Mouse (Mus musculus) mouse embryonic stem cell (cell line): ENCODE results near the gene Zfp36l1.
"Not testable (repeated sequence)": the region's sequence is repeated elsewhere in the genome, so short reads cannot be mapped to it uniquely, and the experiment has no call there.

Experiments used
- in situ Hi-C, 2 experiments: fragments of 300-500 bp; cut with MboI; formaldehyde crosslinking; loops; 1 replicate in 1 of 2; 3 replicates in 1 of 2; pipeline ENCODE4 v1.14.3; 2019 to 2020; ENCODE audit warnings: low sequenced_read_pairs in 2 of 2, low pct_unique_long_range_greater_than_20kb in 1 of 2, mixed read lengths in 1 of 2; ENCODE audit not compliant: unreplicated experiment in 1 of 2

The Zfp36l1 gene

DNA sequence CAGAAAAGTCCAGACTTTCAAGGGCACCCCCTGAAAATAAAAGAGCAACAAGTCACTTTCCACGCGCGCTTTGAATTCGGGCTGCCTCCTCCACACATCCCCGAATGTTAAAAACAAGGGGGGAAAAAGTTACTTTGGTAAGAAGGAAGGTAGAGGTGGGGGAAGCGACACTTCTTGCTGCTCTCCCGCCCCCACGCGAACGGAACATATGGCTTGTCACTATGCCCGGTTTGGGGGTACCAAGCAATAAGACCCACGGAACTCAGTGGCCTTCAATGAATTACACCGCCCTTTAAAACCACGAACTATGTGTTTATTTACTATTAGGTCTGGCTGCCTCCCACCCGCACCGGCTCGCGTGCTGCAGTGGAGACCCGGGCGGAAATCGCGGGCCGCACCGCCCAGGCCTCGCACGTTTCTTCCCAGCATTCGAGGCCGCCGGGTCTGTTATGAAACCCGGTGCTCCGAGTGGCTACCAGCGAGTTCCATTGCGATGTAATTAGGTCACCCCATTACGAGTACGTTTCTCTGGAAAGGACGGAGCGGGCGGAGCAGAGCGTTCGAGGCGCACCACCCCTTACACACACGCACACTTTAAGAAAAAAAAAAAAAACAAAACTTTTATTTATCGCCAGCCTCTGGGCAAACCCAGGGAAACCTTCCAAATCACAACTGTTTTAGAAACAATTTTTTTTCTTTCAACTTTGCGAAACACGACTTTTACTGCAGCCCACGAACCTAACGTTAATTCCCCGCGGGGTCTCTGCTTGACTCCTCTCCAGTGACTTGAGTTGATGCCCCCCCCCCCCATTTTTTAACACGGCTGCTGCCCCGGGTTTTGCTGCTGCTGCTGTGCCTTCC is 1.4 kb upstream of the Zfp36l1 start:
- in situ Hi-C loops: no loop called here

GRCm38 (mm10) chr12:80113586-80114021 is 791 bp upstream of the Zfp36l1 start:
- in situ Hi-C loops: no loop called here

- in situ Hi-C loops: no loop called here
Measured at GRCm38 (mm10) chr12:80112071-80112660, 647 bp downstream of the Zfp36l1 start.

GRCm38 (mm10) chr12:80111131-80112070 is 1.4 kb downstream of the Zfp36l1 start:
- in situ Hi-C loops: no loop called here

DNA sequence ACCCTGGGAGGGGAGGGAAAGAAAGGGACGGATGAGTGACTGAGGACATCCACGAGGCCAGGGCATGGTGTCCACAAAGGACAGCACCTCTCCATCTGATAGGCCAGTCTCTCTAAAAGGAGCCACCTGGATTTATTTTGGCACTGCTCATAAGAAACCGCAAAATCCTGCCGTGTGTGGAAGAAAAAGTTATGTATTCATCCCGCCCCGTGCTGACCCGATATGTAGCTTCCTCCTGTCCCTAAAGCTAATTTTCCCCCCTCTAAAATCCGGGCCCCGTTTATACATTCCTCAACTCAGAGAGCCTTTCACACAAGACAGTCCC is 2.3 kb downstream of the Zfp36l1 start:
- in situ Hi-C loops: no loop called here

GRCm38 (mm10) chr12:80109753-80110545 is 2.9 kb downstream of the Zfp36l1 start:
- in situ Hi-C loops: no loop called here

- in situ Hi-C loops: not testable (repeated sequence)
Measured at GRCm38 (mm10) chr12:80108896-80109668, 3.7 kb downstream of the Zfp36l1 start.

DNA sequence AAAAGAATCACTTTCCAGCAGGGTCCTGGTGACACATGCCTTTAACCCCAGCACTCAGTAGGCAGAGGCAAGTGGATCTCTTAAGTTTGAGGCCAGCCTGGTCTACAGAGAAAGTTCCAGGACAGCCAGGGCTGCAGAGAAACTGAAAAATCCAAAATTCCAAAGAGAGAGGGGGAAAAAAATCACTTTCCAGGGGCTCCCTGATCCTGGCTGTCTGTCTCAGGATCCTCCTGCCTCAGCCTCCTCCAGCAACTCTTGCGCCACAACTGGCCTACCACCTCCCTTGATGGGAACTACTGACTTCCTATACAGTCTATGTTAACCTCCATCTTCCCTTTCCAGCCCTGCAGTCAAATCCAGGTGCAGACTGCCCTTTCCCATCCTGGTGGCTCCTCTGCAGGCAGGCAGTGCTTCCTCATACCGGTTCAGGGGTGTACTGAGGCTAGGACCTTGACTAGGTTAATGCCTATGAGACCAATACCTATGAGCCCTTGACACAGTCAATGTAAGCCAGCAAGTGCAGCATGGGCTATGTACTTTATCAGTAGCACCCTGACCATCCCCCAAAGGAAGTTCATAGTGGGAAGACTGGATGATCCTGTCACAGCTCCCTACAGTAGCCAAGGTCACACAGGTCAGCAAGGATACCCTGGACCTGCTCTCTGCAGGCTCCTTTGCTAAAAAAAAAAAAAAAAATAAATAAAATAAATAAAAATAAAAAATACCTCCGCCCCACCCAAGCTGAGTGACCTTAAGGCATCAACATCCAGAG is 5.7 kb downstream of the Zfp36l1 start:
- in situ Hi-C loops: no loop called here

- in situ Hi-C loops: no loop called here
Measured at GRCm38 (mm10) chr12:80106138-80106895, 6.5 kb downstream of the Zfp36l1 start.

DNA sequence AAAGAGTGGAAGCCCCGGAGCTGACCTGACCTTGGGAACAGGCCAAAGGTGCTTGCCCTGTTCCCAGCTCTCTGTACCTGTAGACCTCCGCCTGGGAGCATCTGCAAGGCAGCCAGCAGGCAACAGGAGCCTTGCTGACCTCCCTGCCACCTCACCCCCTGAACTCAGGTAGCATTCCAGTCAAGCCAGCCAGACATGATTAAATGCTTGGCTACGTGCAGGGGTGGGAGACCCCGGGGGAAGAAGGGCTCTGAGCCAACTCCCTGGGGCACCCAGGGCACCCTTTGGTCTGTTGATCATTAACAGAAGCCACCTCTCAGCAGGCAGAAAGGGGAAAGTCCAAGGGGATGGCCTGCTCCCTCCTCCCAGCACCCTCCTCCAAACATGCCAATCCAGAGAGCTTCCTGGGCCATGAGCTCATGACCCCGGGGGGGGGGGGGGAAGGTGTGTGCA is 9.3 kb downstream of the Zfp36l1 start:
- in situ Hi-C loops: no loop called here

GRCm38 (mm10) chr12:80103089-80103488 is 9.7 kb downstream of the Zfp36l1 start:
- in situ Hi-C loops: no loop called here

- in situ Hi-C loops: no loop called here
Measured at GRCm38 (mm10) chr12:80098825-80099224, 14.0 kb downstream of the Zfp36l1 start.

GRCm38 (mm10) chr12:80096734-80097133 is 16.1 kb downstream of the Zfp36l1 start:
- in situ Hi-C loops: no loop called here

GRCm38 (mm10) chr12:80092787-80093186 is 20.0 kb downstream of the Zfp36l1 start:
- in situ Hi-C loops: no loop called here

DNA sequence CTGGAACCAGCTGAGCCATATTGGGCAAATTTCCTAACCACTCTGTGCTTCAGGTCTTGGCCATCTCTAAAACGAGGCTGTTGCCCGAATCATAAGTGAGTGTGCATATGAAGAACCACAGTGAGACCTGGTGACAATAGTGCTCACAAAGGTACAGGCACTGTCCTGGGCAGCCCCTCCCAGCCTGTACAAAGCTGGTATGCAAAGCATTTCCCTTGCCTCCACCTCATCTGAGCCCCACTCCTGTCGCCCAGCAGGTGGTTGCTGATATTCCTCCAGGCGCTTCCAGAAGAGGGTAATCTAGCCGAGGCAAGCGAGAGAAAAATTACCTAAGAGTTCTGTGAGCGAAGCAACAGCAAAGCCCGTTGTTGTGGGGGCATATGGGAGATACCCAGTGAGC is 21.7 kb downstream of the Zfp36l1 start:
- in situ Hi-C loops: no loop called here

DNA sequence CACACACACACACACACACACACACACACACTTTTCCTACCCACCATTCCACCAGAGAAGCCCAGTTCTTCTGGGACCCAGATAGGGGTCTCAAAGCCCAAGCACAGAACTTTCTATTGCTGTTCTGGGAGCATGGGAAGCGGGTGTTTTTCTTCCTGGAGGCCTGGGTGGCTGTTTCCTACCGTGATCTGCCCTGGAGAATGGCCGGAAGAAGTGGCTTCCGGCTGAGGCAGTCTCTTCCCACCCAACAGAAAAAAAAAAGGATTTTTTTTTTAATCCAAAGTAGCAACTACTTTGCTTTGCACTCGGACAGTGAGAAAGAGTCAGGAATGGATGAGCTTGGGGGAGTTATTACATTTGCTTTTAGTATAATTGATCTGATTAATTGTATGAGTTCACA is 22.3 kb downstream of the Zfp36l1 start:
- in situ Hi-C loops: no loop called here
